Mouse (Mus musculus) testis, adult 2 months (tissue): ENCODE results near the gene Ager. TPM values are rescaled to one million over a fixed set of nuclear protein-coding genes. Genes with fewer than 3 reads are reported as not detected.

Experiments
- H3K27ac ChIP-seq: fragments of 200-500 bp; 2 replicates; pipeline ENCODE4 v1.5.1; 2012; ENCODE audit warnings: low read depth, low read length; ENCODE audit not compliant: control insufficient read depth, insufficient read depth
- H3K27me3 ChIP-seq: fragments of 200-500 bp; 2 replicates; pipeline ENCODE4 v1.6.1; 2012; ENCODE audit warnings: mild to moderate bottlenecking, low read length, moderate library complexity; ENCODE audit not compliant: control insufficient read depth, insufficient read depth
- H3K36me3 ChIP-seq: fragments of 200-500 bp; 2 replicates; pipeline ENCODE4 v1.6.1; 2012; ENCODE audit warnings: mild to moderate bottlenecking, low read length; ENCODE audit not compliant: control insufficient read depth, insufficient read depth
- H3K4me1 ChIP-seq: fragments of 200-500 bp; 2 replicates; pipeline ENCODE4 v1.6.1; 2012; ENCODE audit warnings: low read length; ENCODE audit not compliant: control insufficient read depth, insufficient read depth
- H3K4me3 ChIP-seq: fragments of 200-500 bp; 2 replicates; pipeline ENCODE4 v1.5.1; 2012; ENCODE audit warnings: low read depth, mild to moderate bottlenecking, low read length, moderate library complexity, mixed read lengths; ENCODE audit not compliant: control insufficient read depth
- CTCF ChIP-seq: fragments of 200-500 bp; IDR thresholded peaks from 2 replicates; pipeline ENCODE4 v1.5.1; 2012; ENCODE audit warnings: low read depth, mild to moderate bottlenecking, inconsistent platforms, low read length, moderate library complexity; ENCODE audit not compliant: control insufficient read depth, insufficient read depth, insufficient replicate concordance
- POLR2A ChIP-seq: fragments of 200-500 bp; IDR thresholded peaks from 2 replicates; pipeline ENCODE4 v1.6.1; 2012; ENCODE audit warnings: low read depth, mild to moderate bottlenecking, inconsistent platforms, low read length, moderate library complexity; ENCODE audit not compliant: control insufficient read depth
- polyA plus RNA-seq: library from polyadenylated mRNA; depleted of rRNA; stranded (reverse); fragments of >200 nt; gene quantifications from 2 replicates; pipeline ENCODE4 v1.2.3, GENCODE M21; 2012; rRNA removed

Ager gene
- polyA plus RNA-seq, result 0.43 and 0.66 TPM in 2 replicates

DNA sequence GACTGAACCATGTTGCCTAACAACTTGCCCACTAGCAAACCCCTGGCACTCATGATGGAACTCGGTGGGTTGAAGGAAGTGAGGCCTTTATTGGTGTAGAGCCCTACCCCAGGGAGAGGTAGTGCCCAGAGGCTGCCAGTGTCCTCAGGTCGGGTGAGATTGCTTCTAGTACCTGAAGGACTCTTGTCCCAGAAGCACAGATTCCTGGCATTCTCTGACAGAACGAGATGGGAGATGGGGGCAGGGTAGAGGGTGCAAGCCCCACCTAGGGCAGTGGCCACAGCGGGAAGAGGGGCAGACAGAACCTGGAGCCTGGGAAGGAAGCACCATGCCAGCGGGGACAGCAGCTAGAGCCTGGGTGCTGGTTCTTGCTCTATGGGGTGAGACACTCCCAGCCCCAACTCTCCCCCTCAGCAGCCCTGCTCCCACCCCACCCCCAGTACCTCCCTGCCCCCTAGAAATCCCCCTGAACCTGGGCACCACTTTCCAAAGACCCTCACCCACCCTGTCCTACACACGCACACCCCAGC lies at the start of gene Ager:
Gene Ager (plus strand): TSS at position 297 of the 530 bp plus-strand sequence.
- Histone ChIP-seq H3K4me1 (peaks cover 3% of the 10 kb centered on the region; the same call in 1 of the 2 replicates), H3K36me3 (no peaks in the 10 kb centered on the region), H3K27me3 (no peaks in the 10 kb centered on the region), H3K4me3 (no peak within 1 kb of the TSS), H3K27ac (no peak within 1 kb of the TSS)
- TF ChIP-seq CTCF, result no peak
- no peak for TF ChIP-seq POLR2A

- Histone ChIP-seq H3K27me3 (no peaks in the 10 kb centered on the region), H3K4me3 (no peak overlapping the region), H3K4me1 (no peaks in the 10 kb centered on the region), H3K27ac (no peak overlapping the region), H3K36me3 (no peaks in the 10 kb centered on the region)
- no peak for TF ChIP-seq CTCF
- TF ChIP-seq POLR2A, result no peak
Measured at GRCm38 (mm10) chr17:34549156-34549555, 48.5 kb upstream of the Ager start.

- Histone ChIP-seq H3K4me1 (no peaks in the 10 kb centered on the region), H3K4me3 (no peak overlapping the region), H3K36me3 (no peaks in the 10 kb centered on the region), H3K27me3 (no peaks in the 10 kb centered on the region), H3K27ac (no peak overlapping the region)
- no peak for TF ChIP-seq CTCF
- TF ChIP-seq POLR2A, result no peak
Measured at GRCm38 (mm10) chr17:34549843-34550242, 47.8 kb upstream of the Ager start.

- H3K27me3 ChIP-seq, result no peaks in the 10 kb centered on the region
- H3K4me3 ChIP-seq, result no peak overlapping the region
- no peak overlapping the region for H3K27ac ChIP-seq
- no peak for TF ChIP-seq POLR2A
- peak; percentile 93; the same call in 1 of the 2 replicates for TF ChIP-seq CTCF
- no peaks in the 10 kb centered on the region for H3K36me3 ChIP-seq
- H3K4me1 ChIP-seq, result peaks cover 1% of the 10 kb centered on the region; the same call in 1 of the 2 replicates
Measured at GRCm38 (mm10) chr17:34555483-34555882, 42.2 kb upstream of the Ager start.

DNA sequence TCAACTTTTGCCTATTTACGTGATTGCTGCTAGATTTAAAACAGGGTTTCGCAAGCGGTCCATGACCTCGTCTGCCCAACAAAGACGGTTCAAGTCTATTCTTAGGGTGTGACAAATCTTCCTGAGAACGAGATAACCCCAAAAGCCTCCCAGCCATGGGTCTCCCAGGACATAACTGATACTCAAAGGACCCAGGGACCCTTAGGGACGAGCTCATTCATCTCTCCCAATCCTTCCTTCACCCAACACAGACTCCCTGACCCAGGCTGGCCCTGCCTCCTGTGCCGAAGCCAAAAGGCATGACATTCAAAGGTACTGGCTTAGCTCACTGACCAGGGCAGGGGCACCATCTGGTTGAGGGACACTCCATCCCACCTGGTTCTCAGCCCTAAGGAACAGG lies 41.3 kb upstream of the Ager start:
- no peaks in the 10 kb centered on the region for H3K36me3 ChIP-seq
- no peak overlapping the region for H3K4me3 ChIP-seq
- H3K27ac ChIP-seq, result no peak overlapping the region
- TF ChIP-seq CTCF (no peak), POLR2A (no peak)
- no peaks in the 10 kb centered on the region for H3K27me3 ChIP-seq
- peaks cover 3% of the 10 kb centered on the region for H3K4me1 ChIP-seq

DNA sequence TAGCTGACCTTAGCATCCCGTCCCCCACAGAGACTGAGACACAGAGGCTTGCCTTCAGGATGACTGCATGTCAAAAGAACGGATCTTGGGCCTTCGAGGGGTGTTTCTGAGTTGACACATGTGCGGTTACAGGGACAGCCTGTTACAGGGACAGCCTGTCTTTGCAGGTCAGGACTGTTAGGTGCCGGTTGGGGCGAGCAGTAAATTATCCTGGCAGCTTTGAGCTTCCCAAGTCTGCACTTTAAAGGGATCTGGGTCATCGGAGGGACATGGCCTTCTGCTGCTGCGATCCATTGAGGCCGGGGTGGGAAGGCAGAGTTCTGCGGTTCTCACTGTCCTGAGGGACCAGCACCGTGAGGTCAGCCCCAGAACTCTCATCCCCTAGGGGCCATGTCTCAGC lies 40.3 kb upstream of the Ager start:
- Histone ChIP-seq H3K4me1 (peaks cover 4% of the 10 kb centered on the region), H3K27ac (no peak overlapping the region), H3K27me3 (no peaks in the 10 kb centered on the region), H3K4me3 (no peak overlapping the region), H3K36me3 (no peaks in the 10 kb centered on the region)
- TF ChIP-seq POLR2A, result no peak

DNA sequence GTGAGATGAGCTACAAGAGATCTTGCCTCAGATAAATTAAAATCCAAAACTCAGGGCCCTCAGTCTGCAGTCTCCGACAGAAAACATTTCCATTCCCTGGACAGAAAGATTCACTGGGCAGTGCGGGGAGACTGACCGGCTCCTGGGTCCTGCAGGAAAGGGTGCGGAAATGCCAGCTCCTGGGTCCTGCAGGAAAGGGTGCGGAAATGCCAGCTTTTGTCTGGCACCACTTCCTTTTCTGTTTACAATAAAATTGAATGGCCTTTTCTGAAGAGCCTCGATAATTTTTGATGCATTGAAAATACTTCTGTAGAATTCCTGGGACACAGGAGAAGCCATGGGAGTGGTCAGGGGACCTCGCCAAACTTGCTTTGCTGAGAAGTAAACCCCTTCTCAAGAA lies 38.5 kb upstream of the Ager start:
- Histone ChIP-seq H3K4me3 (no peak overlapping the region), H3K27ac (no peak overlapping the region), H3K4me1 (peaks cover 7% of the 10 kb centered on the region), H3K27me3 (no peaks in the 10 kb centered on the region), H3K36me3 (no peaks in the 10 kb centered on the region)
- TF ChIP-seq POLR2A, result no peak
- TF ChIP-seq CTCF, result no peak

DNA sequence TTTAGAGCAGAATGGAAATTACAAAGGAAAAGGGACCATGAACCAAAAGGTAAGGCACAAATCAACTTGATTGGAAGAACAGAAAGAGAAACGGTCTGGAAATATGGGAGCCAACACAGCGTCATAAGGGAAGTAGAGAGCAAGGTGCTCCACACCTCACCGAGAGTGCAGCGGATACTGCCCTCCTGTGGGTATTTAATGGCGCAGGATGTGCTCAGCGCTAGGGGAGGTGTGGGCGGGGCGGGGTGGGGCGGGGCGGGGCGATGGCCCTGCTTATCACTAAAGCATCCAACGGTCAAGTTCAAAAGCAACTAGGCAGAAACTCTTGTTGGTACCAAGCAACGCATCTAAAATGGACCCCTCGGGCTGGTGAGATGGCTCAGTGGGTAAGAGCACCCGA lies 37.8 kb upstream of the Ager start:
- TF ChIP-seq POLR2A, result no peak
- TF ChIP-seq CTCF, result no peak
- no peaks in the 10 kb centered on the region for H3K27me3 ChIP-seq
- no peak overlapping the region for H3K27ac ChIP-seq
- peaks cover 7% of the 10 kb centered on the region for H3K4me1 ChIP-seq
- H3K4me3 ChIP-seq, result no peak overlapping the region
- no peaks in the 10 kb centered on the region for H3K36me3 ChIP-seq
